Mouse (Mus musculus) ES-E14 (cell line): ENCODE results near the gene Sulf2.

Experiments
- CHD2 ChIP-seq: IDR thresholded peaks from 2 replicates; pipeline ENCODE4 v1.6.1; 2014; ENCODE audit warnings: mild to moderate bottlenecking, low read depth, low read length, inconsistent platforms
- HCFC1 ChIP-seq: IDR thresholded peaks from 2 replicates; pipeline ENCODE4 v1.6.1; 2012; ENCODE audit warnings: low read length, inconsistent platforms, borderline replicate concordance; ENCODE audit not compliant: insufficient read depth
- MAFK ChIP-seq: IDR thresholded peaks from 2 replicates; pipeline ENCODE4 v1.6.1; 2014; ENCODE audit warnings: mild to moderate bottlenecking, low read depth, low read length, inconsistent platforms; ENCODE audit not compliant: insufficient read depth

- TF ChIP-seq HCFC1 = no peak
- no peak for TF ChIP-seq MAFK
- no peak for TF ChIP-seq CHD2
Measured at GRCm38 (mm10) chr2:166084111-166084510, 71.4 kb downstream of the Sulf2 start.
